Mouse (Mus musculus): ENCODE results near the gene Ptprn2. TPM values are rescaled to one million over a fixed set of nuclear protein-coding genes. Genes with fewer than 3 reads are reported as not detected.

Gene Ptprn2
- total RNA-seq (2023; ENCODE audit: inconsistent age) = not detected in 4 replicates

GRCm38 (mm10) chr12:116485591-116486403 is at the start of gene Ptprn2:
Gene Ptprn2 (plus strand): TSS chr12:116485720.

Other genes starting within 250 kb of the Ptprn2 start
- gene Wdr60, start 222.7 kb upstream of the Ptprn2 start, total RNA-seq (2023; ENCODE audit: inconsistent age) = 1.3 to 2.7 TPM (median 2.2 TPM) in 4 replicates
- not detected in 4 replicates for gene Gm11027, start 210.3 kb upstream of the Ptprn2 start, total RNA-seq (2023; ENCODE audit: inconsistent age)
- 67.2 to 80.9 TPM (median 70.9 TPM) in 4 replicates for gene Esyt2, start 204.5 kb upstream of the Ptprn2 start, total RNA-seq (2023; ENCODE audit: inconsistent age)
- 8.1 to 10.0 TPM (median 9.4 TPM) in 4 replicates for gene Ncapg2, start 80.3 kb upstream of the Ptprn2 start, total RNA-seq (2023; ENCODE audit: inconsistent age)

Measured in B cell, adult (primary cell).